Mouse (Mus musculus): ENCODE results near the gene Zbtb11.
"Not testable (repeated sequence)": the region's sequence is repeated elsewhere in the genome, so short reads cannot be mapped to it uniquely, and the experiment has no call there.

The Zbtb11 gene

DNA sequence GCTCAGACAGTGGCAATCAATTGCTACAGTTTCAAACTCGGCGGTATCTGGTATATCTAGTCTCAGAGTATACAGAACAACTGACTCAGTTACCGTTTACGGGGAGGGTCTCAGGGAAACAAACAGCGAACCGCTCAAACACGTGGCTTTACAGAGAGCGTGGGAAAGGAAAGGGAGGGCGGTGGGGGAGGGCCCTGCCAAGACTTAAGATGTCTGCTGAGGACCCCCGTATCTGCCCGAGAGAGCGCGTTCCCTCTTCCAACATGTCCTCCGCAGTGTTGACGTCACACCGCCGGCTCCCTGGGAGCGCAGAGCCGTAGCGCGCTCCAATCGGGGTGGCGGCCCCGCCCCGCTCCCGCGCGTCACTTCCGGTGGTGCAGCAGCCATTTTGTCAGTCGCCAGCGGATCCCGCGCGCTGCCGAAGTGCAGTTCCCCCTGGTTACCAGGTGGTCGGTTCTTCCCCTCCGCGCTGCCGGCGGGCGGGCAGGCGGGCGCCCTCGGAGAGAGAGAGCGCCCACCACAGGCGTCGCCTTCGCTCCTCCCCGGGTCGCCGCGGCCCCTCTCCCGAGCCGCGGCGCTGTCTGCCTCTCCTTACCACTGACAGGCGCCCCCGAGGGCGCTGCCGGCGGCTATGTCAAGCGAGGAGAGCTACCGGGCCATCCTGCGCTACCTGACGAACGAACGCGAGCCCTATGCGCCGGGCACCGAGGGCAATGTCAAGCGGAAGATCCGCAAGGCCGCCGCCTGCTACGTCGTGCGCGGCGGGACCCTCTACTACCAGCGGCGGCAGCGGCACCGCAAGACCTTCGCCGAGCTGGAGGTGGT is at the start of gene Zbtb11:
Gene Zbtb11, plus strand, starts transcription at position 453 of the 825 bp plus-strand sequence.
- peak; percentile 99 for DNase-seq (ENCODE audit: low read depth, low spot score)

DNA sequence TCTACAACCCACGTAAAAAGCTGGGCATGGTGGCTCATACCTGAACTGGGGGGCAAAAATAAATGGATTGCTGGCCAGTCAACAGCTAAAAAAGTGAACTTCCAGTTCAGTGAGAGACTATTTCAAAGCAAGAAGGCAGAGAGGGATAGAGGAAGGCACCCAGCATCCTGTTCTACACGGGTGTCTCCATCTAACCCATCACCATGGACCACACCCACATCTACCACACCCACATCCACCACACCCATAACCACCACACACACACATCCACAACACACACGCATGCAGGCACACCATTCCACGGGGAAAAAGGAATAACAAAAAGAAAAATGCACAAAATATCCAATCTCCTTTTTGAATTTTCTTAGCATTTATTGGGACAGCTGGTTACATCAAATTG is 49.7 kb upstream of the Zbtb11 start:
- no peak for DNase-seq (ENCODE audit: low read depth, low spot score)

DNA sequence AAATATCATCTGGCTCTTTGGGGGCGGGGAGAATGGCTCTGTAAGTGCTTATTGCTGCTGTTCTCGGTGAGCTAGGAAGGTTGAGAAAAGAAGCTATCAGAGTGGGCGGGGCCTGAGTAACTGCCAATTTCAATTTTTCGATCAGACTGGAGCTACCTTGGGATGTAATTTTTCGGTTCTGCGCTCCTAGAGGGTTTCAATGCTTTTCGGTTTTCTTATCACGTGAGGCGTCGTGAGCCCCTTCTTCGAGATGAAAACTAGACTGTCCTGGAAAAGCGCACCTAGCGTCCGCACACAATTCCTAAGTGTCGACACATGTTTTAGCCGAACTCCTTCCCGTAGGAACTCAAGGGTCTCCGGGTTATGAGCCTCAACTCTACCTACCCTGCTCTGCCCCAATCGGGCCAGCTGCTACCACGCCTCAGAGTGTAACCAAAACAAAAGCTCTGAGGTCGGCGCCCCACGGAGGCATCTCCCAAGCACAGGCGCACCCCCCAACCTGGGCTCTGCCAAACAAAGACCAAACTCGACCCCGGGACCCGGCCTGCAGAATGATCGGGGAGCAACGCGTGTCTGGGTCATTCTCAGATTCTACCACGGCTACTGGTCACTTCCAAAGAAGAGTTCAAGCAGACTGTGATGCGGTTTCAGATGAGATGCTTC is 39.9 kb upstream of the Zbtb11 start:
- DNase-seq (ENCODE audit: low read depth, low spot score), result peak; percentile 23

DNA sequence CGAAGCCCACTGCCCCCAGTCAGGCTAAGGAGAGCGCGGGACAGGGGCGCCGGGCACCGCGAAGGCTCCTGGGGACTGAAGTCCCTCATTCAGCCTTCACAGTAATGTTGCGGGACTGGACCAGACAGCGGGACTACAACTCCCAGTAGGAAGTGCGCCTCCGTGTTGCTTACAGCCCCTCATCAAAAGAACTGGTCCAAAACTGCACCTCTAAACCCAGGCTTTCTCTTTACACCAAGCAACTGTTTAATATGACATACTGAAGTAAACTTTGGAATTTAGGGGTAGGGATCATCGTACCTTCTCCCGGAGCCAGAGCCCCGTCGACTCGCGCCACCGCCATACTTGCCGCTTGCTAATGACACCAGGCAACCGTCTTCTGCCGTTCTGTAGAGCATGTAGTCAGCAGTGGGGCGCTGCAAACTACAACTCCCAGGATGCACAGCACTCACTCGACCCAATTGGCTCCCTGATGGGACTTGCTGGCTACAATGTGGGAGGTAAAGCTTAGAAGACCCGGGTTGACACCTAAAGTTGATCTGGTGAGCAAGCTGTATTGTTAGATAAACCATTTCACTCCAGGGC is 39.1 kb upstream of the Zbtb11 start, which contains the start of gene Cep97:
Gene Cep97, minus strand, starts transcription at position 403 of the 585 bp plus-strand sequence.
- DNase-seq (ENCODE audit: low read depth, low spot score), result peak; percentile 97

DNA sequence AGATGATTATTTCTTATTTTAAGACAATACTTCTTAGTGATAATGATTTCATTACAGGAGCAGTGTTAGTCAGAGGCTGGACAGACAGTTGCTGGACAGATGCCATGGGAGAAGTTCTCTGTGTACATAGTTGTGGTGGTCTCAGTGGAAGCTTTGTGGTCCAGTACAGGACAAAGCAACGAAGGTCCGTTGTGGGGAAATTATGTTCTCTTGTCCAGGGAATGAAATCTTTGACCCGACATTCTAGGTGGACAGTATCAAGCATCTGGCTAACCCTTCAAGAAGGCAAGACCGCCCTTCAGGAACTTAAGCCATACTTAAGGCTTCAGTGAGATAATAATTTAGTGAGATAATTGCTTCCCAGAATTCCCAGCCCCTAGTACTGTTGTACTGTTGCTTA is 34.9 kb upstream of the Zbtb11 start:
- DNase-seq (ENCODE audit: low read depth, low spot score), result no peak

DNA sequence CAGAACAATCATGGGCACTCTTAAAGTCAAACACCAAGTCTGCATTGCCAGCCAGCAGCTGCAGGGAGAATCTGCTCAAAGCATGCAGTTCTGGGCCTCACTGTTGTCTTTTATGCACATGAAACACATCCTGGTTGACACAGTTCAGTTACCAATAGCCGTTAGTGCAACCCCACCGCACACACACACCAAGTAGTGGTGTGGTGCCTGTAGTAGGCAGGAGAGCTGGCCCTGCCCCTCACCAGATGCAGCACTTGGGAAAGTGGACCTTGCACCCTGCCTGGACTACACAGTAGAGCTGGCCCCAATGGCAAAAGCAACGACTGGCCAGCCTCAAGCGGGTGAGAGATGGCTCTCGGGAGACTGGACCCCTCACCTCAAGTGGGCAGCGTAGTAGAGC is 34.0 kb upstream of the Zbtb11 start:
- no peak for DNase-seq (ENCODE audit: low read depth, low spot score)

DNA sequence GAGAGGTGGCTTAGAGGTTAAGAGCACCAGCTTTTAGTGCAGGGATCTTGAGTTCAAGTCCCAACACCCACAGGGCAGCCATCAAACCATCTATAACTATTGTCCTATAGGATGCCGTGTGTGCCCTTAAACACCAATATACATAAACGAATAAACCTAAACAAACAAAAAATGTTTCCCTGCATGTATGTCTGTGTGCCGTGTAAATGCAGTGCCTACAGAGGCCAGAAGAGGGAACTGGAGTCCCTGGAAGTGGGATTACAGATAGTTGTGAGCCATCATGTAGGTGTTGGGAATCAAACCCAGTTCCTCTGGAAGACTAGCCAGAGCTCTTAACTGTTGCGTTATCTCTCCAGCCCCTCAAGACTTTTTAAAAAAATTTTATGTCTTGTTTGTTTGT is 32.9 kb upstream of the Zbtb11 start:
- peak; percentile 51 for DNase-seq (ENCODE audit: low read depth, low spot score)

DNA sequence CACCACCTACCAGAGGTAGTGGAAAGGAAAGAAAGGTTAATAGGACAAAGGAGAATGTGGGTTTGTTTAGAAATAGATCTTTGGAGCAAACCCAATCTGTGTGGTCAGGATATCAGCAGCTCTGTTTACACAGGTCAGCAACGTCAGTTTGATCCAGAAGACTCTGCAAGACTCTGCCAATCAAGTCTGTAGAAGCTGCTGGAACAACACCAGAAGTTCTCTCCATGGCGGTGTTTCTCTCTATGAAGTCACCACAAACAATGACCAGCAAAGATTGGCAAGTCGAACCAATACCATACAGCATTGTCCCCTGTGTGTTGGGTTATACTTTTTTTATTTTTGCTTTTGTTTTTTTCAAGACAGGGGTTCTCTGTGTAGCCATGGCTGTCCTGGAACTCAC is 26.4 kb upstream of the Zbtb11 start:
- DNase-seq (ENCODE audit: low read depth, low spot score), result no peak

DNA sequence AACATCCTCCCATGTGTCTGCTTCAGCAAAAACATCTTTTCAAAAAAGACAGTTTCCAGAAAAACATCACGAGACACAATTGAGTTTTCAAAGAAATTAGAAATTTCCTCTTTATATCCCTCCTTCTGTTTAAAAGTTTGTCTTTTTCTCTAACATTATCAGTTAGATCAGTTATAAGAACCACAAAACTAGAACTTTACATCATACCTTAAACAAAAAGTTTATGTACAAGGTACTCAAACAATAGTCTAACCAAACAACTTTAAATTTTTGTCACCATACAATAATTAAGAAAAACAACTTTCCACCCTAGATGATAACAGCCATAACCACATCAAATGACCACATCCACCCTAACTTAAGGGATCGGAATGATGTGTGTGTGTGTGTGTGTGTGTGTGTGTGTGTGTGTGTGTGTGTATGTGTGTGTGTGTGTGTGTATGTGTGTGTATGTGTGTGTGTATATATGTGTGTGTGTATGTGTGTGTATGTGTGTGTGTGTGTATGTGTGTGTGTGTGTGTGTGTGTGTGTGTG is 25.7 kb upstream of the Zbtb11 start:
- DNase-seq (ENCODE audit: low read depth, low spot score), result not testable (repeated sequence)

DNA sequence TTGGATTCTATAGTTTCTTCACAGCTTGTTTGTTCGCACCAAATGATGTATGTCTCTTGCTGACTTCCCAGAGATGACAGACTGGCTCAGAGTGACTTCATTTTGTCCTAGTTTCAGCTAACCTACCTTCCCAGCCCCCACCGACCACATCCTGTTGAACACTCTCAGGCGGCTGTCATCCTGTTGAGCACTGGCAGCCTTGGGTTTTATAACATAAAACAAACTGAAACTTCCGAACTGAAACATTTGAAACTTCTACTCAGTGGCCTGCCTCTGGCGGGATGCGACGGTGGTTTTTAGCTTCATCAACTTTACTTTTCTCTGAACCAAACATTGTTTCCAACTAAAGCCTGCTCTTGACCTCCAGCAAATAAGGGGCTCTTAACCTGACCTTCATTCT is 24.7 kb upstream of the Zbtb11 start:
- DNase-seq (ENCODE audit: low read depth, low spot score), result no peak

DNA sequence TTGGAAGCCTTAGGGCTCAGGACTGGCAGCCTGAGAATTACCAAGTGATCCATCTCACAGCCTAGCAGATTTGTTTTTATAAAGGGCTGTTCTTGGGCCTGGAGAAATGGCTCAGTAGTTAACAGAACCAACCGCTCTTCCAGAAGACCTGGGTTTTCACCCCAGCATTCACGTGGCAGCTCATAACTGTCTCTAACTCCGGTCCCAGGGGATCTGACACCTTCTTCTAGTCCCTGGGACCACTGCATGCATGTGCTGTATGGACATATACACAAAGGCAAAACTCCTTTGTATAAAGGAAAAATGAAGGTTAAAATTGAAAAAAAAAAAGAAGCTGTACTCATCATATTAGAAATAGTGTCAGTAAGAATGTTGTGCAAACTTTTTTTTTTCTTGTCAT is 23.2 kb upstream of the Zbtb11 start:
- no peak for DNase-seq (ENCODE audit: low read depth, low spot score)

DNA sequence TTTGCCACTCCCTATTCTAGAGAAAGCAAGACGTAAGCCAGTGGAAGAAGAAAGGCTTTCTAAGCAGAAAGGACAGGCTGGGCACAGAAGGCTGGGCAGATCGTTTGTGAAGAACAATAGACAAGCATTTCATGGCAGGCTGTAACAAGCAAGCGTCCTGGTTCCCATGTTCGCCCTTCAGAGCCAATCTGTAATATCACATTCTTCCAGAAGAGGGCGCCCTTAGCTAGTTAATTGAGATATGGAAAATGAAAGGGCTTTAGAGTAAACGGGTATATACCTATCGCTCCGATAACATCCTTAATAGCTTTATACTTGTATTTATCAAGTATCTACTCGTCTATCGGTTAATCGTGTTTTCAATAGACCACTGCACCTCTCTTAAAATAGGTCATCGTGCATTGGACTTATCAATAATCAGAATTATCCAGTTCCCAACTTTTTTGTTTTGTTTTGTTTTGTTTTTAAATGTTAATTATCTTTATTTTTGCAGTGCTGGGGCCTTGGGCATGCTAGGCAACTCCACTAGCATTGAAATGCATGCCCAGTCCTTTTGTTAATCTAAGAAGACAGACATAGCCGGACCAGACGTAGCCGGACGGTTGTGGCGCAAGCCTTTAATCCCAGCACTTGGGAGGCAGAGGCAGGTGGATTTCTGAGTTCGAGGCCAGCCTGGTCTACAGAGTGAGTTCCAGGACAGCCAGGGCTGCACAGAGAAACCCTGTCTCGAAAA is 22.6 kb upstream of the Zbtb11 start:
- peak; percentile 90 for DNase-seq (ENCODE audit: low read depth, low spot score)

DNA sequence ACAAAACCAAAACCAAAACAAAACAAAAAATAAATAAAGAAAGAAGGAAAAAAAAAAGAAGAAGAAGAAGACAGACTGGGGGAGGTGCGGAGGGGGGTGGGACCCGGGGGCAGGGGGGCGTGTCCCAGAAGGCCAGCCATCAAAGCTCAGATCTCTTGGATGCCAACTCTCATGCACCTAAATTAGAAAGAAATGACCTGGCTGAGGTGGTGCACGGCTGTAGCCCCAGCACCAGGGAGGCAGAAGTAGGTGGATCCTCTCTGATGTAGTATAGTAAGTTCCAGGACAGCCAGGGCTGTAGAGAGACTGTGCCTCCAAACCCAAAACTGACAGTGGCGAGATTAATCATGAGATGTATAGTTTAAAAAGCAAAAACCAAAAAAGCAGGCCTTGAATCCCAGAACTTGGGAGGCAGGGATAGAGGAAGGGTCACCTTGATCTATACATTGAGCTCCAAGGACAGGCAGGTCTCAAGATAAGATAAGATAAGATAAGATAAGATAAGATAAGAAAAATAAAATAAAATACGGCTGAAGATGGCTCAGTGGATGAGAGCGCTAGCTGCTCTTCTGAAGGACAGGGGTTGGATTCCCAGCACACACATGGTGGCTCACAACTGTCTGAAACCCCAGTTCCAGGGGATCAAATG is 21.9 kb upstream of the Zbtb11 start:
- peak; percentile 27 for DNase-seq (ENCODE audit: low read depth, low spot score)

DNA sequence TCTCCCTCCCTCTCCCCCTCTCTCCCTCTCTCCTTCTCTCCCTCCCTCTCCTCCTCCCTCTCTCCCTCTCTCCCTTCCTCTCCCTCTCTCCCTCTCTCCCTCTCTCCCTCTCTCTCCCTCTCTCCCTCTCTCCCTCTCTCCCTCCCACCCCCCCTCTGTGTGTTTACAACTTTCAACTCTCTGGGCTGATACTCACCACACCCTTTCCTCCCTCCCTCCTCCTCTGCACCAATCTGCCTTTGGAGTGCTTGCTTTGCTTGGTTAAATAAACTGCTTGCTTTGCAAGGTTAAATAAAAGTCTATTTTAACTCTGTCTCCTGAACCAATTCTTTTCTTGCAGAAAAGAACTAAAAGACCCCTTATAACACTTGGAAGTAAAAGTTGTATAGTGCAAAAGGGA is 20.9 kb upstream of the Zbtb11 start:
- no peak for DNase-seq (ENCODE audit: low read depth, low spot score)

DNA sequence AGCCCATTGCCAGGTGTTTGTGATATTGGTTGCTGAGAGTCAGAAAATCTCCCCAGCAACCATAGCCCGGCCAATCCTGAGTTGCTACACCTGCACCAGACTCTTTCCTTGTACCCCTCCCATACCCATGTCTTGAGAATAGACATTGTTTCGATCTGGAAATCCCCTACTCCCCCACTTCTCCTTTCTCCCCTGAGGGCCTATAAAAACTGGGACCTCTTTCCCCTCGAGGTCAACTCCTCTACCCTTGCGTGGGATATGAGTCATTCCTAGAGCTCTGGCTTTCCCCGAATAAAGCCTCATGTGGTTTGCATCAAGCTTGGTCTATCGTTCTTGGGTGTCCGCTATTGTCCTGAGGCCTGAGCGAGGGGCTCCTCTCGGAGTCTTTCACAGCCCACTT is 19.5 kb upstream of the Zbtb11 start:
- DNase-seq (ENCODE audit: low read depth, low spot score), result not testable (repeated sequence)

DNA sequence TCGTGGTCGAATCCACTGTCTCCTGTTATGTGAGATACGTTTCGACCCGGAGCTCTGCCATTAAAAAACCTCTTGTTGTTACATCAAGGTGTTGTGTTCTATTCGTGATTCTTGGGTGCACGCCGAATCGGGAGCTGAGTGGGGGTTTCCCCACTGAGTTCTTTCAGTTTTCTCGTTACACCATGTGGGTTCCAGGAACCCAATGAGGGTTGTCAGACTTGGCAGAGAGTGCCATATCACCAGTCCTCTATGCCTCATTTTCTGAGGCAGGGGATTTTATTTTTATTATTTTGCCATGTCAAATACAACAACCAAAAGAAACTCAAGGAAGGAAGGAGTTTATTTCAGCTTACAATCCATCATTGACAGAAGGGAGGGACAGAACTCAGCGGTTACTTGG is 10.6 kb upstream of the Zbtb11 start:
- not testable (repeated sequence) for DNase-seq (ENCODE audit: low read depth, low spot score)

DNA sequence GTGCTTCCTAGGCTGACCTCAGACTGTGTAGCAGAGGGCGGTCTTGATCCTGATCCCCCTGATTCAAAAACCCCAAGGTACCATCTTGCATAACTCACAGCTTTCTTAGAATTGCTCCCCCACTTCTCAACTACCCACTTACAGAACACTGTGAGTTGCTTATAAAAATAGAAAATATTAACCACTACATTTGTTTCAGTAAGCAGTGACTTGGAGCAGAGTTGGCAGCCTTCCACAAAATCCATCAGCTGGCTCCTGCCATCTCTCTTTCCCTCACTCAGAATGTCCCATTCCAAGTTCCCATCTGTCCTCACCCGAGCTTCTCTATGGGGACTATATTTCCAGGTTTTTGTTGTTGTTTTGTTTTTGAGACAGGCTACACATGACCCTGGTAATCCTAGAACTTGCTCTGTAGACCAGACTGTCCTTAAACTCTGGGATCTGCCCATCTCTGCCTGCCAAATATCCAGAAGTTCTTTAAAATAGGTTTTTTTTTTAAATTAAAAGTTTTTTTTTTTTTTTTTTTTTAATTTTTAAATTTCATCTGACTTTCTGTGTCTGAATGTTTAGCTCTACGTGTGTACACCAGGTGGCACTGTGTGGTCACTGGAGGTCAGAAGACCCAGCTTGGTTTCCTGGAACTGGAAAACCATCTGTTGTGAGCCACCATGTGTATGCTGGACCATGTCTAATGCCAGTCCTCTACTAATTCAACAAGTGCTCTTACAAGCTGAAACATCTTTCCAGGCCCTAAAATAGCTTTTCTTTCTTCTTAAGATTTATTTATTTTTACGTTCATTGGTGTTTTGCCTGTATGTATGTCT is 9.3 kb upstream of the Zbtb11 start:
- DNase-seq (ENCODE audit: low read depth, low spot score), result peak; percentile 69

DNA sequence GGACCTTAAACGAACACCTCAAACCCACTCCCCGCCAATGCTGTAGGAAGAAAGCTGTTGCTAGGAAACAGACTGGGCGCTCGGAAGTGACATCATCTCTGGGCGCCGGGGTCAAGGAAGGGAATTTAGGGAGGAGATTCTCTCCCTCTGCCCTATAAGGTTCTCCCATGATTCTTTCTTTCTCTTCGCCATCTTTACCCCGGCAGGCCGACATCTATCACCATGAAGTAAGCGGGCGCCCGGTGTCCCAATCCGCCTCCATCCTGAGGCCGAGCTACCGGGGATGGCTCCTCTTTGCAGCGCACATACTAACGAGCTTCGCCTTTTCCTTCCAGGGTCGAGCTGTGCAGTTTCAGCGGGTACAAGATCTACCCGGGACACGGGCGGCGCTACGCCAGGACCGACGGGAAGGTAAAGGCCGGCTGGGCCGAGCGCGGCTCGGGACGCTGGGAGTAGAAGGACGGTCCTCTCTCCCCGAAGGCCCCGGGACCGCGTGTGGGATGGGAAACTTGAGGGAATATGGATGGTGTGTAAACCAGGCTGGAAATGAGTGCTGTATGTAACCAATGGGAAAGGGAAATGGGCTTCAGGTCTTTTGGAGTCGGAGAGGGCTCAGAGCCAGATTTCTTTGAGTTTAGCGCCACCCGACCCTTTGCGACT is 7.3 kb upstream of the Zbtb11 start, which contains the start of gene Rpl24:
Gene Rpl24, plus strand, starts transcription at position 64 of the 660 bp plus-strand sequence.
- peak; percentile 95 for DNase-seq (ENCODE audit: low read depth, low spot score)

DNA sequence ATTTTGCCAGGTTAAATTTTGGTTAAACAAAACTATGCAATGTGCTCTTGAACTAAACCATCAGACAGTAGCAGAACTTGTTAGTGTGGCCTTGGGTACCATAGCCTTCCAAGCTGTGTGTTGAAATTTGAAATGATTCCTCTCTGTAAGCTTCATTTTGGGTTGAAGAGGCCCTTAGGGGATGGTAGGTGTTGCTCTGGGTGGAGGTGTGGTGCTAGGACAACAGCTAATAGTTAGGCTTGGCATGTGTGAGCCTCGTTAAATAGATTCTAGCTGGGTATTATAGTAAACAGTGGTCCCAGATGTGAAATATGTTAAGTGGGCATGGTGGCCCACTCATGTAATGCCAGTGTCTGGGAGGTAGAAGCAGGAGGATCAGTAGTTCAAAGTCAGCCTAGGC is 6.5 kb upstream of the Zbtb11 start:
- no peak for DNase-seq (ENCODE audit: low read depth, low spot score)

DNA sequence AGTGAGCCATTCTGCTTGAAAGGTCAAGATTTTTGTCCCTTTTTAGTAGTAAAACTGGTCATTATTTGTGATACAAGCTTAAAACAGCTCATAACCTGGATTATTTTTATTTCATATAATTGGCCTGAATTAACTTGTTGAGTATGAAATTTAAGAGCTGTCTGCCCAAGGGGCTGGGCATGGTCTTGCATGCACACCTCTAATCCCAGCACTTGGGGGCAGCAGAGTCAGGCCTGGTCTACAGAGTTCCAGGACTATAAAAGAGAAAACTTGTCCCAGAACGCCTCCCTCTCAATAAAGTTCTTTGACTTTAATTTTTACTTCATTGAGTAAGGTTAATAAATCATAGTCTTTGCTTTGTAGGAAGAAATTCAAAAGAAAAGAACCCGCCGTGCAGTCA is 4.5 kb upstream of the Zbtb11 start:
- peak; percentile 78 for DNase-seq (ENCODE audit: low read depth, low spot score)

Measured in ES-CJ7 (cell line).